Mouse (Mus musculus) thymus, postnatal 36 days (tissue): Measurements from ENCODE around the gene Blvra.

Experiments
- DNase-seq, 2 experiments: peaks; one replicate each; pipeline ENCODE4 v3.0.0; 2022; ENCODE audit warnings: mixed read lengths in 2 of 2

Gene Blvra

DNA sequence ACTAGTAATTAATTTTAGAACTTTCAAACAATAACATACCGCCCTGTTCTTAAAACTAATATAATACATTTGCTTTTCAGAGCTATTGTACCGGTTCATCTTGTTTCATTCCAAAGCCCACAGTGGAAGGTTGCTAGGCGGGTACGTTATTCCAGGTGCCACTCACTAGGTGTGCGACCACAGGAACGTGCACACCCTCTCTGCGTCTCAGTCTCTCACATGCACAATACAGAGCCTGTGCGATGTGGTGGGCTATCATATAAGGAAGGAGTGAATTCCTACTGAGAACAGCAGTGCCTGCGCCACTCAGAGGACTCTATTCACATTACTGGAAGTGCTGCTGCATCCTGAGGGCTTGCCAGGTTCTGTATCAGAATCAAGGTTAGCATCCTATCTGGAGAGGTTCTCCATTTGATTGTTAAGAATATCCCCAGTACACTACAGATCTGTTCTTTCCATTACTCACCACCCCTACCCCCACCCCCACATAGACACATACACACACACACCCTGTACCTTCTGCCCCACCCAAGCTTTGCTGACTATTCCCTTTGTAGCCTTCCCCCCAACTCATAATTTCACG lies 67.5 kb downstream of the Blvra start:
- DNase-seq, result no peak

DNA sequence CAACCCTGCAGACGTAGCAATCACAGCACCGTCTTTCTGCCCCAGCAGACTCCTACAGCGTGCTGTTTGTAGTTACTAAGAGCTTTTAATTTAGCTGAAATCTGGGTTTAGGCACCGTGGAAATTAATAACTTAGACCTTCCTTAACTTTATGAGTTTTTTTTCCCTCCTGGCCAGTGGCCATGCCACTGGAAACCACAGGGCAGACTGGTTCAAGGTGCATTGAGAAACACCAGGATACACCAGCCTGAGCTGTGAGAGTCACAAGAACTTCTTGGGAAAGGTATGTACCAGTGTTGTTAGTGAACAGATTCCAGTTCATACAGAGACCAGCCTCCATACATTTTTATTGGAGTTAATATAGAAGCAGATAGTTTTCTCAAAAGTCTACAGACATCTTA lies 68.0 kb downstream of the Blvra start:
- no peak for DNase-seq

DNA sequence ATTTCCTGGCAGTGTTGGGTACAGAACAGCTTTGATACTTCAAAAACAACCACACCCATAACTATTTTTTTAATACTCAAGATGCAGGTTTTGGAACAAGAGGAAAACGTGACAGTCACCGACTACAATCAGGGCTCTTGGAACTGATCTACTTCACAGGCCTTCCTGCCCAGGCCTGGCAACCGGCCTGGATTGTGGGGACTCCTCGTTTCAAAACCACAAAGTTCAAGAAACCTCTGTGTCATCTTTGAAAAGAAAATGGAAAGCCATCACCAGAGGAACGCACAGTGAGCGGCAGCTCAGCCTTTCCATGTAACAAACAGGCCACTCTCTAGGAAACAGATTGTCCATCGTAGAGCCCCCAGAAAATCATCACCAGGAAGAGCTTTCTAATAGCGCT lies 68.6 kb downstream of the Blvra start:
- DNase-seq, result no peak

DNA sequence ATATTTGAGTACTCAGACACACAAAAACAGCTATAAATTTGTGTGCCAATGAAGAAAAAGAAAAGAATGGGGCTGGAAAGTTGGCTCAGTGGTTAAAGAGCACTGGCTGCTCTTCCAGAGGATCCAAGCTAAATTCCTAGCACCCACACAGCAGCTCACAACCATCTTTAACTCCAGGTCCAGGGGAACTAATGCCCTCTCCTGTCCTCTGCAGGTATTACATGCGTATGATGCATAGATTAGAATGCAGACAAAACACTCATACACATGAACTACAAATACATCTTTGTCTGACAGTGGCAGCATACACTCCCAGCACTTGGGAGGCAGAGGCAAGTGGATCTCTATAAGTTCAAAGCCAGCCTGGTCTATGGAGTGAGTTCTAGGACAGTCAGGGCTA lies 69.1 kb downstream of the Blvra start:
- DNase-seq, result no peak

DNA sequence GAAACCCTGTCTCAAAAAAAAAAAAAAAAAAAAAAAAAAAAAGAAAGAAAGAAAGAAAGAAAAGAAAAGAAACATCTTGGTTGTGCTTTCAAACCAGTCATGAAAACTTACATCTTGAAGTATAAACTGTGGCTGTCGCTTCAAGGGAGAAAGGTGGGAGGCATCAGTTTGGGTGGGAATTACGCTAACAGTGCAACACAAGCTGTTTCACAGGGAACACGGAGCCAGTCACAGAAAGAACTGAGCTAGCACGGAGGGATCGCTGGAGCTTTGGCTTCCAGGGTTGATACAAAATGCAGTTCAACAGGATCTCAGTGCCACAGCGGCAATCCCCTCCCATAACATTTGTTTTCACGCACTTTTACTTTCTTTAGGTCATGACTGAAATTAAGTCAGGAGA lies 69.5 kb downstream of the Blvra start:
- DNase-seq, result no peak

DNA sequence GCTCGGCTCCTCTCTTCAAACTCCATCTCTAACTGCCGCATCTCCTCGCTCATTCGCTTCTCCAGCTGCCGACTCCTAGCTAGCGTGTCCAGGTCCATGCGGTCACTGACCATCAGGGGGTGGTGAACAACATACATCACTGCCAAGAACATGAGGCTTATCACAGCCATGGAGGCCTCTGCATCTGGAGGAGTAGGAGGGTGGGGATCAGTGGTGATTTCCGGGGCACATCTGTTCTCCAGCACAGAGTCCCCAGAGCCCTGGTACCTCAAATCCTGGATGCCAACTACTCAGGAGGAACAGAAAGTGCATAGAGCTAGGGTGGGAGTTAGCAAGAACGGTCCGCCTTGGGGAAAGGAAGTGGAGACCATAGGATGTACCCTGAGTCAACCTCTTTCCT lies 71.6 kb downstream of the Blvra start:
- DNase-seq, result no peak

DNA sequence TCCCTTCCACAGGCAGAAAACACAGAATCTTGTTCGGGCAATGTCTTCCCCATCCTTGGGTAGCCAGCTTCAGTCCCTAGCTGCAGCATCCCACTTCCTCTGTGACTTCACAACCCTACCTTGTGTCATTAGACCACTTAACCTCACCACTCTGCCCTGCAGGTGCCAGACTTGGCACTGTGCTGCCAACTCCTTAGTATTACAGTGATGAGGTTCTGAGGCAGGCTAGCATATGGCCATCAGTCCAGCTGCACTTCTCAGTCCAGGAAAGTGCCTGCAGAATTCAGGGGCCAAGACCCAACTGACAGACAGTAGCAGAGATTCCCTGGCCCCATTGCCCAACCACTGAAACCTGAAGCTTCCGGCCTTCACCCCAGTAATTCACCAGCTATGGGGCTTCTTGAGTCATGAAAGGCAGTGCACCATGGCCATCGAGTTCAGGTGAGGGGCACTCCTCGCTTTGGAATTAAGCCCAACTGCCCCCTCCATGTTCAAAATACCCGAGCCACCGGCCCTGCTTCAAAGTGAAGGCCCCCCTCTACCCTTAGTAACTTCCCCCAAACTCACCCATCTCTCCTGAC lies 72.2 kb downstream of the Blvra start:
- no peak for DNase-seq

DNA sequence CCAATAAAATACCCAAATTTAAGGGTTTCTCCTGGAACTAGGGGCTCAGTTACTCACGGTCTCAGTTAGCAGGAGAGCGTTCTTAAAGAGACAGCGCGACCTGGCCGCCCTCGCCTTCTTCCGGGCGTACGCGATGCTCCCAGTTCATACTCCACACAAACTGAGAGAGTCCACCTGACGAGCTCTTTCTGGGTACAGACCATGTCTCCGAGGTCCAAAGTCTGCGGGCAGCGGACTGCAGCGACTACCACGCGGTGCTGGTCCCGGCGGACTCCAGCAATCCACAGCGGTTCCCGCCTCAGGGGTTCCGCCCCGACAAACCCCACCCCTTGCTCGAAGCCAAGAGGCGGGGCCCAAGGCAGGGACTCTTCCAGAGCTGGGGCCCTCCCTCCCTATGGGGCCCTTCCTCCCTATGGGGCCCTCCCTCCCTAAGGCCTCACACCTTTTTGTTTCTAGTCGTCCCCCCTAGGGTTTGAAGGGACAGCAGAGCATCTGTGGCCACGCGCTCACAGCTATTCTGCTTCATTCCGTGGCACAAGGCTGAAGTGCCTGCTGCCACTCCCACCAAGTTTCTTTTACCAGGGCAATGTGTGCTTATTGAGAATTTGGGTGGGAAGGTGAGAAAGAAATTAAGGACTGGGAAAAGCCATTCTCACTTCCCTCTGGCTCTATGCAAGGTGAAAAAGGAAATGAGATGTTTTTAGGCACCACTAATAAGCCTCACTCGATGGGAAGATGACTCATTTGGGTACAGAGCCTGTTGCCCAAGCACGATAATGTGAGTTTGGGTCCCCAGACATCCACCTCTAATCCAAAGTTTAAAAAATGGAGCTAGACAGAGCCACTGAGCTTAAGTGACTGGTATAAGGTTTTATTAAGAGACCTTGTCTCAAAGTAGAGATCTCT lies 72.9 kb downstream of the Blvra start, which contains the start of gene Itpripl1:
Gene Itpripl1 (minus strand): TSS at position 285 of the 906 bp plus-strand sequence.
- peak; percentile 76 to 82 for DNase-seq

DNA sequence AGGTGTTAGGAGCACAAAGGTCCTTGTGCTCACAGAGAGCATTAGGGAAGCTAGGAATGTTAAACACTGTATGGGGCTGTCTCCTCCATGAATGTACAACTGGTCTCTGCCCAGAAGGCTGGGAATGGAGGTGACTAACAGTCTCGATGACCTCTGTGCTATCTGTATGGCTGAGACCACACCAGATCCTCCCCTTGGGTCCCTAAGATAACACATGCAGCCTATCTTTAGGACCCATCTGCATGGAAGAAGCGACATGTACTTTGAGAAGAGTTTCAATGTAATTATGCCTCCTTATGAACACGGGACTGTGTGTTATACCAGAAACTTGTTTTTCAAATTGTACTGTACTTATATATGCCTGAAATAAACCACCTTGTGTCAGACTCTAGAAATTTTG lies 75.2 kb downstream of the Blvra start:
- DNase-seq, result no peak
